Mouse (Mus musculus) adrenal gland, adult (tissue): ENCODE results near the gene Cavin2.

ENCODE experiments used
- DNase-seq, 2 experiments: peaks; one replicate each; pipeline ENCODE4 v3.0.0; 2022 to 2023; ENCODE audit warnings: low spot score in 1 of 2; ENCODE audit not compliant: inconsistent age in 2 of 2

Gene Cavin2

DNA sequence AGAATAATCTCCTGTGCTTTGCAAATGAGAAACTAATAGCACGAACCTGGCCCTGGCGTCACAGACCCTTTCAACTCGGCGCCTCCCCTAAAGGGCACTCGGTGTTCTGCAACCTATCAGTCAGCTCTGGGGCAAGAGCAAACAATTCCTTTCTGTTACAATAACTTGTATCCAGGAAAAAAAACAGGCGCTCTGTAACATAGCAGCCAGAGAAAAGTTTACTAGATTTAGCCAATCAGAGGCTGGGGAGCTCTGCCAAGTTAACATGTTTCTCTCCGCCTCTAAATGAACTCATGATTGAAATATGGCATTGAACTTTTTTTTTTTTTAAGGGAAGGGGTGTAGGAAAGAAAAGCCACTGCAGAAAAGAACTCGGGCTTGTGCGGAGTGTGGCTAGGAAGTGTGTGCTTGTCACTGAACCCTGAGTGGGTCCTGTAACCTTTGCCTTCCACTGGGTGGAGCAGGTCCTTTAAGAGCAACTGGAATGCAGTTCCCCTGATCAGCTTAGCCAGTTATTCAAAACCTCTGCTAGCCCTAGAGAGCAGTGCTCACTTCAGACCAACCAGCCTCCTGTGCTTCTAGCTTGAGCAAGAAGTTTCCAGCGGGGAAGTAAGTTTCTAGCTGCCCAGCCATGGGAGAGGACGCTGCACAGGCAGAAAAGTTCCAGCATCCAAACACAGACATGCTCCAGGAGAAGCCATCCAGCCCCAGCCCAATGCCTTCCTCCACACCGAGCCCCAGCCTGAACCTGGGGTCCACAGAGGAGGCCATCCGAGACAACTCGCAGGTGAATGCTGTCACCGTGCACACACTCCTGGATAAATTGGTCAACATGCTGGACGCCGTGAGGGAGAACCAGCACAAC lies at the start of gene Cavin2:
TSS of gene Cavin2 (plus strand) at position 372 of the 865 bp plus-strand sequence.
- DNase-seq = peak; percentile 37 to 84

DNA sequence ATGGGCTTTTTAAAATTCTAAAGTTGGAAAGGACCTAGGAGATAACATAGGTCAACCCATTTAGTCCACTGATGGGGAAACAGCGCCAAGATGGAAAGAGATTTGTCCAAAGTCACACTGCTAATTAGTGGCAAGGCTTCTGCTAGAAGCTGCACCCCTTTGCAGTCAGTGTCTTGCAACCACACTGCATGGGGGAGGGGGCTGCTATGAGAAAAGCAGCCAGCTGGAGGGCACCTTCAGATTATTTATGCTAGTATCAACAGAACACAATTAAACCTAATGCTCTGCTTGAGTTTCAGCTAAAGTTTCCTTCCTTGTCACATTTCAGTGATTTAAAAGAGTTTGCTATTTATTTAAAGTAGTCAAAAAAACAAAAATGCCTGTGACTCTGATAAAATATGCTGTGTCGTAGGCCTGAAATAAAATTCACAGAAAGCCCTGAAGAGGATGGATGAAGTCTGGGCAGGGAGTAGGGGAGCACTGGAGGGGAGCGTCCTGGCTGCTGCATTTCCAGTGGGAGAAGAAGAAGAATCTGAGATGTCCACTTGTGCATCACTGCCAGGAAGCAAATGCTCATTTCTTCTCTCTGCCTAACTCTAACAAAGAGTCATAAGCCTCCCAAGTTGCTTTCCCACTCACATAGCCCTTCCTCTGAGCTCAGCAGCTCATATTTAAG lies 47.5 kb upstream of the Cavin2 start:
- no peak for DNase-seq

DNA sequence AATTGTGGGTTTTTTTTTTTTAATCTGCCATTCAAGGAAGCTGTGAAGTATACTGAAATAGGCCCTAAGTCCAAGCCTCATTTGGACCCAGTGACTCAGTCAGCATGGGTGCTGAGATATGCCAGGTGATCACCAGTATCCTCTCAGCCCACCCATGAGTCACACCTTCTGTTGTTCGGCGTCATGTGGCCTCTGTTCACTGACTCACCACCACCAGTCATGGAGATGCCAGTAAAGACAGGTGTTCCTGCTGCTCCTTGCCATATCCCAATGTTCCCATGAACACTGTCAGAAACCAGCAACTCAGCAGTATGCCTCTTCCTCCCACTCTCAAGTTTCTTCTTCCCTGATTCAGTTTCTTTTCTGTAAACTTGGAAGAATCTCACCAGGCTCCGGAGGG lies 45.6 kb upstream of the Cavin2 start:
- peak in 1 of 2 experiments; percentile 14 for DNase-seq

DNA sequence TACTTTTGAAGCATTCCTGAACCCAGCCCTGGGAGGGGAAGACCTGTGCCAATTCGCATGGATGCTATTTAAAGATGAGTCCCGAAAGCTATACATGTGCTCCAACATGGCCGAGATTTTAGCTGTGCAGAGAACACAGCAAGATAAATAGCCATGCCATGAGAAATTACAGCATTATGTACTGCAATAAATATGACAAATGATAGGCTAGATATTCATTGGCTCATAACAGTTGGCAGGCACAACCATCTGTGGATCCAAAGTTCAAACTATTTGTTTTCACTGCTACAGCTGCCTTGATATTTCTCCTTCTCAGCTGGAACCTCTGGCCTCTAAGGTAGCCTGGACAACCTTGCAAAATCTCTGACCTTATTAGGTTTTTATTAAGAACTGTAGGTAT lies 45.1 kb upstream of the Cavin2 start:
- DNase-seq = peak in 1 of 2 experiments; percentile 32

DNA sequence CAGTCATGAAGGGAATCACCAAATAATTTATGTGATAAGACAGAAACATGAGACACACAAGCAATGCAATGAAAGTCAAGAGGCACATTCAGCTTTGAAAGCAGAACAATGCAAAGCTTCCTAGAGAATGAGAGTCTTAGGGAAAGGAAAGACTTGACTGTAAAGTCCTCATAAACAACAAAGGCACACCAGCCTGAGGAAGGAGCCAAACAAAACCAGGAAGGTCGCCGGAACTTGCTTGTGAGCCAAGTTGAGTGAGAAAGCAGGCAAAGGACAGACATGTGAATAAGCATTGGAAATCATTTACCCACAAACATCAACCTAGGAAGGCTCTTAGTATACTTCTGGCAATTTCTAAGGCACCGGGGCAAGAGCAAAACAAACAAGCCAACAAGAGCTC lies 43.5 kb upstream of the Cavin2 start:
- peak in 1 of 2 experiments; percentile 30 for DNase-seq

DNA sequence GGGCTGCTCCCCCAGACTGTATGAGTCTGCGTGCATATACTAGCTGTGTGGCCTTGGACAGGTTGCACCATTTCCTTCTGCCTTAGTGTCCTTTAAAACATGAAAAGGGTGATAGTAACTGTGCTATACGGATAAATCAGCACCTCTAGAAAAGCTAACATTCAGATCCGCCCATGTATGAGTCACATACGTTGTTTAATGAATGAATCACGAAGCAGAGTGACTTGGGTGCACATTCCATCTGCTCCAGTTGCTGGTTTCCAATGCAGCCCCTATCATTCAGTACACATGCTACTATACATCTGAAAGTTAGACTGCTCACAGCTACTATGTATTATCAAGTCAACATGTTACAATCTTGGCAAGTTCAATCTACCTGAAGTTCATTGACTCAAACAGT lies 38.6 kb upstream of the Cavin2 start:
- peak in 1 of 2 experiments; percentile 15 for DNase-seq

DNA sequence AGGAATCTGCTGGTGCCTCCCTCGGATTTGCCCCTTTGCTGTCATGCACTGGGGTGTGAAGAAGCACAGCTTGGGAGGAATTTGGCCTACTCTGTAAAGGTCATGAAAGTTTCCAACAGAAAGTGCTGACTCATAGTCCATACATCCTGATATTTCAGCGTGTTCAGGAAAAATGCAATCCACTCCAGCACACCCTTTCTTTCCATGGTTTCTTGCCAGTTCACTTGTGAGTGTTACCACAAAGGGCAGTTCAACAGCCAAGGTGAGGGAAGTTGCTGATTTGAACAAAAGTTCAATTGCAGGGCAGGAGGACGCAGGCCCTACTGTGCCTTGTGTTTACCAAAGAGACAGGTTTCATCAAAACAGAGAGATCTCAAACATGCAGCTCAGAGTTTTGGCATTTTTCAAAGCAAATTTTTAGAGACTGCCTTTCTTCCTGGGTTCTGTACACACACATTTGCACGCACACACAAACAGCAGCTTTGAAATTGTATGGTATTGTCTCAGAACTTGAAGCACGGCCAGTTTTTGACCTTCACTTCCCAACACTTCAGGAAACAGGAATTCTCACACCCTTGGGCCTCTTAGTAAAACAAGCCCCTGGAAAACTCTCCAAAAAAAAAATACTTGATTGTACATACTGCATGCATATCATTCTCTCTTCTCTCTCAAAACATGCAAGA lies 23.7 kb upstream of the Cavin2 start:
- peak; percentile 36 to 79 for DNase-seq

DNA sequence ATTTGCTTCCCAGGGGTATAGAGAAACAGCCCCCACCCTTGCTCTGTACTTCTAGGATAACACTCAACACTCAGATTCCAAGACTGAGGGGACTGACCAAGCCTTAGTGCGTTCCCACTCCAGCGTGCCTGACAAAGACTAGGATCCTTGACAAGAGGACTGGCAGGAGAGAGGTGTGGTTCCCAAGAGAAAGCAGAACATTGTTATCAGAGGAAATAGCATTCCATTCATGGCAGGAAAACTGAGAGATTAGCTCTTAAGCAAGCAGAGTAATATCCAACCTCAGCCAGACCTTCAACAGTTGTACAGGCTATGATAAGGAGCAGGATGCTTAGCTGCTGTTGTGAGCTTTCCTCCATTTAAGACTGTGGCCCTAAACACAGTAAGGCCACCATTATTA lies 23.0 kb upstream of the Cavin2 start:
- DNase-seq = peak; percentile 13 to 55

DNA sequence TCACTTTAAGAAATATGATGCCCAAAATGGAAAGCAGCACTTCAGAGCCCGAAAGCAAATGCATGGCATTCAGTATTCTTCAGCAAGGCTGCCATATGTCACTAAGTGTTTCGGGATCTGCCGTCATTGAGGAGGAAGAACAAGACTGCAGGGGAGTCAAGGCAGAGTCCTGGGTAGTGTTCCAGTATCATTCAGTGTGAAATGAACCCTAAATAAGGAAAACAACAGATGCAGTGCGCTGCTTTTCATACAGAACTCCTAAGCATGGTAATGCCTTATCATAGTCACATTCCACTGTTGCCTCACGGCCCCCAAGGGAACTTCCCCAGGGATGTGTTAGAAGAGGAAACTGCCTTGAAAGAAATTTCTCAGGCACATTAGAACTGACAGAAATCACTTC lies 21.8 kb upstream of the Cavin2 start:
- no peak for DNase-seq

DNA sequence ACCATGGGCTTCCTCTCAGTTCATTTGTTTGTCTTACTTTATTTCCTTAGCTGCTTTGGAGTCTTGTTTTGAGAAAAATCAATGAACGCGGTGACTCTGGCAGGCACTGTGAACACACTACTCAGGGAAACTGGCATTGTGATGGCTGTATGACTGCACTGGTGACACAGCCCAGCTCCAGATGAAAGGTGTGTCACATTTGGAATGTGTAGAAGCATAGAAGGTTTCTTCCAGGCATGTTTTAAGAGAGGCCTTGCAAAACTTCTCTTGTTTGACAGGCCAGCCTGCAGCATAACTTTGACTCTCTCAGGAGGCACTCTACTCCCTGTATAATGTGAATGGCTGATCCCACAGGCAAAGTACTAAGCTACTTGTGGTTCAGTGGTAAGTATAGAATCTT lies 20.7 kb upstream of the Cavin2 start:
- no peak for DNase-seq

DNA sequence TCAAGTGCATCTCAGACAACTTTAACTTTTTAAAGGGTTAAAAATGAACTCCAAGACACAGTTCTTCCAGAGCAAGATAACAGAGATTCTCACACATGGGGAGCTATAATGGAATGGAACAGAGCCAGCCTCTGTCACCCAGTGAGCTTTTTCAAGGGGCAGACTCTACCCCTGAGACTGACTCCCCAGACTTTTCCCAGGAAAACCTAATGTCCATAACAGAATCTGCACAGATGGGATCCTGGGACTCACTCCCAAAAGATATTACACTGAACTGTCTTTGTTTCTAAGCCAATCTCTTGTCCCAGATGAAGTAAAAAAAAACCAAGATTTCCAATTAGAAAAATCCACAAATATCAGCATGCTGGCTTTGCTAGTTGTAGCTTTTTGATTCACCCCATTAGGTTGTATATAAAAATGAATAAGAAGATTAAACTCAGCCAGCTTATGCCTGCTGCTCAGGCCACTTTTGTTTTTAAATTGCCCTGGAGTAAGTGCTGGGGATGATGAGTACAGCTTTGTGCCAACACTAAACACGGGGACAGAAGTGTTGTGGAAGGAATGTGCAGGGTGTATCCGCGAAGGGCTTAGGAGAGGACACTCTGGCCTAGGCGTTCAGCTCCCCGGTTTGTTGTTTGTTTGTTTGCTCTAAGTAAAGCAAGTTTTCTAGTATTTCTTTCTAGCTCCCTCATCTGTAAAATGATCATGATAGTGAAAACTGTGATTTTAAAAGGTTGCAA lies 18.6 kb upstream of the Cavin2 start:
- no peak for DNase-seq

DNA sequence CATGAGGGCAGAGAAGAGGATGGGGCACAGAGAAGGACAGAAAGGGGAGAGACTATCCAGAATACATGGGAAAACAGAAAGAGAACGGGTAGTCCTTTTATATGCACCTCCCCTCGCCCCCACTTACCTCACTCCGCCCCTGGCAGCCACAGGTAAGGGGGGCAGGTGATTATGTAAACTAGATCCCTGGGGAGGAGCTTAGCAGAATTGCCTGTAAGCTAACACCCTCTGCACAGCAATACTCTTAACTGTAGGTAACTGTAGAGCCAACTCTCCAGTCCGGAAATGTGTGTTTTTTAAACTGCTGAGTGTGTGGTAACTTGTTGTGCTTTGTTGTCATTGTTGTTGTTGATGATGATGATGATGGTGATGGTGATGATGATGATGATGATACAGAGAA lies 17.1 kb upstream of the Cavin2 start:
- no peak for DNase-seq

DNA sequence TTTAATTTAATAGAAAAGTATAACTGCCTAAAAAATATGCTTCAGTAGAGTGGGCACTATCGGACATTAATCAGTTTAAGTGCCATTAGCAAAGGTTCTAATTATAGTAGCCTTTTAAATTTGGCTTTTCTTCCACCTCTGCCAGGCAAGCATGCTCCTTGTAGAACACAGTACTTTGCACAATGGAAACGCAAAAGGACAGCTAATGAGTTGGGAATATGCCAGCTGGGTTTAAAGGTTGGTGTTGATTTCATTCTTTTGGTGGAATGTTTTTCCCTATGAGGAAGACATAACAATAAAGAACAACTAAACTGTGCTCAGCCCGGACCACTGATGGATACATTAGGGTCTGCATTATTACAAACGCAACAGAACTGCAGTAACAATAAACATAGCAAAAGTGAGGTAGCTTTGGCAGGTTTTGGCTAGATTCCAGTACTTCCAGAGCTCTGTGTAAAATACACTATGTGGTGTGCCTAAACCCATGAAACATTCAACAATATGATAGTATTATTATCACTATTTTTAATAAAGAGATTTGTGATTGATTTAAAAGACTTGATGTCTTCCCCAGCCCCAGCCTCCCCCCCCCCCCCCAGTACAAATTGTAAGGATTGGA lies 16.2 kb upstream of the Cavin2 start:
- peak in 1 of 2 experiments; percentile 51 for DNase-seq

DNA sequence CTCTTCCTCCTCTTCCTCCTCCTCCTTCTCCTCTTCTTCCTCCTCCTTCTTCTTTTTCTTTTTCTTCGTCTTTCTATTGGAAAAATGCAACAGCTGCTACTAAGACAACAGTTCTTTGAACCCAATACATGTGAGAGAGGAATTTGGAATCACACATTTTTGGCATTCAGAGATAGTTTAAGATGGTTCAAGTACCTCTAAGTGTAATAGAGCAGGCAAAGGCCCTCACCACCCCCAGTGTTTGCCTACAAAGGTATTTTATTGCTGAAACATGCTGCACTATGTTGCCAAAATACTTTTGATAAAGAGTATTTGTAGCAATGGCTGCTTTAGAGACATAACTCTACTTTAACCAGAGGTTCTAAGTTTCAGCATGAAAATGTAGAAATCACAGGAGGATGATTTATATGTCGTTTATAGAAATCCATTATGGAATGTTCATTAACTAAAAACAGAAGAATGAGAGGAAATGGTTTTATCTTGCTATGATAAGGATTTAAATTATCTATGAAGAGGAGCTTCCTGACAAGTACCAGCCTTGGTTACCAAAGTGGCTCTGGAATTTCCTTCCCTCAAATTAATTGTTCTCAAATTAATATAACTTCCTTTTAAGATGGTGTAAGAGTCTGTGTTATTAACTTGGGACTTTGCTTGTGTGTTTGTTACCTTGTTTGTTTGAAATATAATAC lies 10.9 kb upstream of the Cavin2 start:
- DNase-seq = no peak

DNA sequence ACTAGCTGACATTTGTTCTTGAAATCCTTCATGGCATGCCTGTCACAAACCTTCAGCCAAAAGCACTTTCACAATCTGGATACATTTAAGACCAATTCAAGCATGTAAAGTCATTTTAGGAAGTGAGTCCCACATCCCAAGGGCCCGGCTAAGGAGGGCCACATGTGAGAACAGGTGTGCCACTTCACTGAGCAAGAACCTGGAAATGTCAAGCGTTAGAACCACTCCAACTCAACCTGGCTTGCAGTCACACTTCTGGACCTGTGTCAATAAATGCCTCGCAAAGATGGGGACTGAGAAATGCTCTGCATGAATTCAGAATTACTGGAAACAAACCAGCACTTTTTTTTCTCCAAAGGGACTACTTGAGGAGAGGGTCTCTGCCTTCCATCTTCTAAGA lies 725 bp upstream of the Cavin2 start:
- DNase-seq = peak in 1 of 2 experiments; percentile 43

DNA sequence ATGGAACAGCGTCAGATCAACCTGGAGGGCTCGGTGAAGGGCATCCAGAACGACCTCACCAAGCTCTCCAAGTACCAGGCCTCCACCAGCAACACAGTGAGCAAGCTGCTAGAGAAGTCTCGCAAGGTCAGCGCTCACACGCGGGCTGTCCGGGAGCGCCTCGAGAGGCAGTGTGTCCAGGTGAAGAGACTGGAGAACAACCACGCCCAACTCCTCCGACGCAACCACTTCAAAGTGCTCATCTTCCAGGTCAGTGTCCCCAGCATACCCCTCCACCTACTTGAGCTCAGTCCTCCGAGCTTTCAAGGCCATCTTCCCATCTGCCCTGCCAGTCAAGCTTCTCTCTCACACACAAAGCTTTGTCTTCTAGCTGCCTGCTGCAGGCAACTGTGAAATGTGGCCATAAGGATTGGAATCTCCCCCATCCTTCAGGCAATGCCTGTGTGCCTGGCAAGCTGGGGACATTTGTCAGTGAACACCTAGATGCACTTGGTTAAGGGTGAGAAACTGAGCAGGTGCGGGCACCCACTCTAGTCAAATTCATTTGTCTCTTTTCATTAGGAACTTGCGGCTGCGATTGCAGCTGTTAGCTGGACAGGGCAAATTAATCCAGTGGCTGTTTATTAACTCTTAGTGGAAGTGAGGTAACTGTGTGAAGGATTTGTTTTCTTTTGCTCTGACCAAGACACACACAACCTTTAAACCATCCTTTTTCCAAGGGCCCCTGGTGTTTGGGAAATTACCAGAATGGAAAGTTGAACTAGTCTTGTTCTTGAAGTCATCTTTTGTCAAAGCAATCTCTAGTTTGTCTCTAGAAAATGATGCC lies 907 bp downstream of the Cavin2 start:
- DNase-seq = peak; percentile 18 to 53

DNA sequence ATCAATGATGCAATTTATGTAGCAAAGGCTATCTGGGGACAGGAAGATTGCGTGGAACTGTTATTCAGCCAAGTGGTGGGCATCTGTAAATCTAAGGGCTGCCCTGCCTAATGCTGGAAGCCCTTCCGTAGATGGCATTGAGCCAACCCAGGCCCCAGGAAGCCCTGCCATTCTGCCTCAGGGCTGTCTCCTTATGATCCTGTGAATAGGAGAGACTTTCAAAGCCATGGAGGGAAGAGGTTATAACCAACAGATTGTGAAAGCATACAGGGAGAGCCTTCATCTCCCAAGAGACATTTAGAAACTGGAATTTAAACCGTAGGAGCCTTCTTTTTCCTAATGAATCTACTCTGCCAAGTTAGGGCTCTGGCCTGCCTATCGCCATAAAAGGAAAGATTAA lies 1.7 kb downstream of the Cavin2 start:
- peak; percentile 21 to 70 for DNase-seq

DNA sequence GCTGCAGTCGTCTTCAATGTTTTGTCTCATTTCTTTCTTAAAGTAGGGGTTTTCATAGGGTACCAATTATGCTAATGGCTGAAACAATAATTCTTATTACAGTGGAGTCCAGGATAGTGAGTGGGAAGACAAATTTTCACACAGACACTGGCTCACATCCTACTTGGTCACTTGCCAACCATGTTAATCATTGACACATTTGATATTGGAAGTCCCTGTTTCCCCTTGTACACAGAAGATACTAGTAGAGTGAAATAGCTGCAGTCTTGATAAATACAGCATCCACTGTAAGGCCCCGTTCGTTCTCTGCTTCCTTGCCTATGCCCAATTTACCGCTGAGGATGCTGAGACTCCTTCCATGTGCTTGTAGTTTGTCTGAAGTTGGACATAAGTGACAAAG lies 3.4 kb downstream of the Cavin2 start:
- no peak for DNase-seq

DNA sequence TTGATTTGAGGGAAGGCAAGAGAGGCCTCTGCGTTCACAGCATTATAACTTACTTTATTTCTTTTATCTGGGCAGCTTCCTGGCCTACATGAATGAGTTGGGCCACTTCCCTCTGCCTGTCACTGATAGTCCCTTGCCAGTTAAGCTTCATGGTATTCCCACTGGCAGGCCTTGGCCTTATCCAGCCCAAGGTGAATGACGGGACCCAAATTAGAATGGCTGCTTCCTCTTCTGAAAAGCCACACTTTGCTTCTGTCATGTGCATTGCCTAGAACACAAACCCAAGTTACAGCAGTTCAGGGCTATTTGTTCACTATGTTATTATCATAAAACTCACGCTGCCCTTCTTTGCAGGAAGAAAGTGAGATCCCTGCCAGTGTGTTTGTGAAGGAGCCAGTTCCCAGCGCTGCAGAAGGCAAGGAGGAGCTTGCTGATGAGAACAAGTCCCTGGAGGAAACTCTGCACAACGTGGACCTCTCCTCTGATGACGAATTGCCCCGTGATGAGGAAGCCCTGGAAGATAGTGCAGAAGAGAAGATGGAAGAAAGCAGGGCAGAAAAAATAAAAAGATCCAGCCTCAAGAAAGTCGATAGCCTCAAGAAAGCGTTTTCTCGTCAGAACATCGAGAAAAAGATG lies 11.5 kb downstream of the Cavin2 start:
- peak; percentile 13 to 59 for DNase-seq
